Mouse (Mus musculus) layer of hippocampus, postnatal 14 days (tissue): ENCODE measurements around the gene Olfr1222. TPM values are rescaled to one million over a fixed set of nuclear protein-coding genes. Genes with fewer than 3 reads are reported as not detected.
"Not testable (repeated sequence)": the region's sequence is repeated elsewhere in the genome, so short reads cannot be mapped to it uniquely, and the experiment has no call there.

Experiments used
- DNase-seq, 2 experiments: peaks; one replicate each; pipeline ENCODE4 v3.0.0; 2021 to 2022; ENCODE audit warnings: low spot score in 2 of 2, mixed read lengths in 1 of 2
- long read RNA-seq, 2 experiments: library from polyadenylated mRNA; stranded (forward); transcript quantifications; one replicate each; pipeline ENCODE4 v2.0.0; 2021
- total RNA-seq, 2 experiments: library from RNA; stranded (reverse); gene quantifications; 2 replicates each; pipeline ENCODE4 v1.2.3; 2021

The Olfr1222 gene
- total RNA-seq: not detected
- long read RNA-seq, experiment 1: 0 reads
- long read RNA-seq, experiment 2: 0 reads

GRCm38 (mm10) chr2:89132954-89133353 is at the start of gene Olfr1222:
Gene Olfr1222, minus strand, starts transcription at chr2:89133054.
- no peak for DNase-seq

GRCm38 (mm10) chr2:89174569-89174968 is 41.7 kb upstream of the Olfr1222 start, which contains the start of gene Olfr1225:
Gene Olfr1225, minus strand, starts transcription at chr2:89174669.
- DNase-seq: no peak

- DNase-seq: not testable (repeated sequence)
Observed at GRCm38 (mm10) chr2:89164711-89165110, 31.9 kb upstream of the Olfr1222 start.

GRCm38 (mm10) chr2:89163991-89164390 is 31.1 kb upstream of the Olfr1222 start, which contains the start of gene Olfr1224-ps1:
Gene Olfr1224-ps1, minus strand, starts transcription at chr2:89164091.
- not testable (repeated sequence) for DNase-seq

GRCm38 (mm10) chr2:89151460-89151859 is 18.6 kb upstream of the Olfr1222 start, which contains the start of gene Olfr1223:
Gene Olfr1223, minus strand, starts transcription at chr2:89151560.
- DNase-seq: no peak

- DNase-seq: no peak
Observed at GRCm38 (mm10) chr2:89117183-89117582, 15.7 kb downstream of the Olfr1222 start, which contains the start of gene Olfr1221. Gene Olfr1221, minus strand, starts transcription at chr2:89117283.

- no peak for DNase-seq
Observed at GRCm38 (mm10) chr2:89106735-89107134, 26.1 kb downstream of the Olfr1222 start, which contains the start of gene Olfr1220. Gene Olfr1220, minus strand, starts transcription at chr2:89106835.

GRCm38 (mm10) chr2:89105651-89106050 is 27.2 kb downstream of the Olfr1222 start:
- DNase-seq: no peak

- no peak for DNase-seq
Observed at GRCm38 (mm10) chr2:89093848-89094247, 39.0 kb downstream of the Olfr1222 start.

- DNase-seq: no peak
Observed at GRCm38 (mm10) chr2:89083413-89083812, 49.4 kb downstream of the Olfr1222 start, which contains the start of gene Olfr1219. Gene Olfr1219, minus strand, starts transcription at chr2:89083513.

GRCm38 (mm10) chr2:89081487-89081886 is 51.4 kb downstream of the Olfr1222 start:
- no peak for DNase-seq

Other genes with a start within 250 kb of the Olfr1222 start
- gene Olfr1208, start 230.7 kb downstream of the Olfr1222 start, total RNA-seq: not detected
- not detected for gene Olfr1209, start 217.9 kb downstream of the Olfr1222 start, total RNA-seq
- gene Olfr1211, start 194.9 kb downstream of the Olfr1222 start, total RNA-seq: not detected
- gene Olfr1212, start 179.1 kb downstream of the Olfr1222 start, total RNA-seq: not detected
- not detected for gene Gm13762, start 152.8 kb downstream of the Olfr1222 start, total RNA-seq
- gene Olfr1214, start 140.4 kb downstream of the Olfr1222 start, total RNA-seq: not detected
- not detected for gene Olfr1215, start 126.1 kb downstream of the Olfr1222 start, total RNA-seq
- not detected for gene Olfr1216, start 114.7 kb downstream of the Olfr1222 start, total RNA-seq
- gene Olfr1217, start 101.0 kb downstream of the Olfr1222 start, total RNA-seq: not detected
- gene Olfr1218, start 71.9 kb downstream of the Olfr1222 start, total RNA-seq: not detected
- not detected for gene Olfr1219, start 49.5 kb downstream of the Olfr1222 start, total RNA-seq
- gene Olfr1220, start 26.2 kb downstream of the Olfr1222 start, total RNA-seq: not detected
- gene Olfr1221, start 15.8 kb downstream of the Olfr1222 start, total RNA-seq: not detected
- not detected for gene Olfr1223, start 18.5 kb upstream of the Olfr1222 start, total RNA-seq
- not detected for gene Olfr1224-ps1, start 31.0 kb upstream of the Olfr1222 start, total RNA-seq
- not detected for gene Olfr1225, start 41.6 kb upstream of the Olfr1222 start, total RNA-seq
- gene Olfr1226, start 67.0 kb upstream of the Olfr1222 start, total RNA-seq: not detected
- not detected for gene Olfr1228, start 121.0 kb upstream of the Olfr1222 start, total RNA-seq
- not detected for gene Olfr1229, start 155.0 kb upstream of the Olfr1222 start, total RNA-seq
- gene Olfr1230, start 164.2 kb upstream of the Olfr1222 start, total RNA-seq: not detected
- gene Olfr1231, start 174.0 kb upstream of the Olfr1222 start, total RNA-seq: not detected
- not detected for gene Olfr1232, start 196.6 kb upstream of the Olfr1222 start, total RNA-seq
- not detected for gene Olfr1233, start 209.3 kb upstream of the Olfr1222 start, total RNA-seq
- not detected for gene Olfr1234, start 231.8 kb upstream of the Olfr1222 start, total RNA-seq